Comparison of ENCODE assay signal across 8 mouse cellular contexts in the genomic region with DNA sequence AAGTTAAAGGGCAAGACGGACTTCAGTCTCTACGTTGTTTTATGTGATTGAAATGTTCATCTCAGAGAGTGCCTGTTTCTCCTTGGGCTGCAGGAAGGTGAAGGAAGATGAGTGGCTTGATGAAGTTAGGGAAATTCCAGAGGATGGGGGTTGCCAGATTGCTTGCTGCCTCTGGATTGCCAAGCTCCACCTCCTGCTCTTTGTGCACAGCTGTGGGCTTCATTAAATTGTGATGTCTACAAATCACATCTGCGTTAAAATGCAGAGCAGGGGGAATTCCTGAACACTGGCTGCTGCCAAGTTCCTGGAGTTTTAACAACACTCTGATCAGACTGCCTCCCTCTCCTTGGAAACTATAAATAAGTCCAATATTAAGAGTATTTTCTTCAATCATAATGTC.
DNase-seq lines count a peak whose midpoint lies in the region; ATAC-seq lines count a peak whose summit lies in the region.
"Had no signal": no experiment of that assay in that cellular context is flagged by ENCODE, and none has a peak within 500 bp of the region (broad histone marks: within the 10 kb centered on the region; RNA-seq: fewer than 3 reads in every experiment).

No protein-coding gene starts in this region.

- no peak overlapping the region for H3K4me3 ChIP-seq in midbrain, embryonic 14.5 days (replicated peaks; ENCODE audit: low read depth, low read length)
- no peak overlapping the region for H3K4me3 ChIP-seq in midbrain, embryonic 16.5 days (ENCODE audit: low read depth, low read length)
- no peak overlapping the region for H3K4me3 ChIP-seq in embryonic facial prominence, embryonic 13.5 days
- H3K4me3 ChIP-seq: neural tube, embryonic 12.5 days had no signal

- H3K4me2 ChIP-seq in midbrain, embryonic 14.5 days (ENCODE audit: low read length), result no peak overlapping the region
- no peak overlapping the region for H3K4me2 ChIP-seq in midbrain, embryonic 16.5 days (ENCODE audit: low read length)
- 0 out of 2 replicates have a peak overlapping the region, but pooled peaks have one; percentile 0 for H3K4me2 ChIP-seq in embryonic facial prominence, embryonic 13.5 days
- H3K4me2 ChIP-seq: neural tube, embryonic 12.5 days had no signal

- H3K9me3 ChIP-seq in midbrain, embryonic 14.5 days (ENCODE audit: control insufficient read depth, low read length), result no peaks in the 10 kb centered on the region
- no peaks in the 10 kb centered on the region for H3K9me3 ChIP-seq in midbrain, embryonic 16.5 days (replicated peaks; ENCODE audit: control insufficient read depth, low read length, poor library complexity, severe bottlenecking)
- H3K9me3 ChIP-seq in embryonic facial prominence, embryonic 13.5 days, result no peaks in the 10 kb centered on the region
- H3K9me3 ChIP-seq: neural tube, embryonic 12.5 days had no signal

- no peaks in the 10 kb centered on the region for H3K36me3 ChIP-seq in midbrain, embryonic 14.5 days (ENCODE audit: control insufficient read depth, insufficient read depth, low read length)
- no peaks in the 10 kb centered on the region for H3K36me3 ChIP-seq in midbrain, embryonic 16.5 days (ENCODE audit: control insufficient read depth, insufficient read depth, low read length)
- H3K36me3 ChIP-seq in embryonic facial prominence, embryonic 13.5 days, result no peaks in the 10 kb centered on the region
- H3K36me3 ChIP-seq: neural tube, embryonic 12.5 days had no signal

- H3K4me1 ChIP-seq in midbrain, embryonic 14.5 days (ENCODE audit: control insufficient read depth, insufficient read depth, low read length), result 0 out of 2 replicates have a peak, but pooled peaks cover under 1% of the 10 kb centered on the region
- no peaks in the 10 kb centered on the region for H3K4me1 ChIP-seq in midbrain, embryonic 16.5 days (ENCODE audit: control insufficient read depth, insufficient read depth, low read length)
- H3K4me1 ChIP-seq in embryonic facial prominence, embryonic 13.5 days, result peaks cover 11% of the 10 kb centered on the region
- H3K4me1 ChIP-seq: neural tube, embryonic 12.5 days had no signal

- no peak for ATAC-seq in midbrain, embryonic 14.5 days (ENCODE audit: low FRiP score, low TSS enrichment)
- ATAC-seq in midbrain, embryonic 16.5 days, result no peak
- no peak for ATAC-seq in embryonic facial prominence, embryonic 13.5 days (ENCODE audit: insufficient number of reproducible peaks, insufficient read depth, low FRiP score, low TSS enrichment, low read depth)
- ATAC-seq in granulocyte monocyte progenitor cell, adult 5-6 weeks (replicated peaks; ENCODE audit: poor library complexity, severe bottlenecking), result no peak

- H3K27ac ChIP-seq in midbrain, embryonic 14.5 days (replicated peaks; ENCODE audit: low read depth, low read length), result no peak overlapping the region
- H3K27ac ChIP-seq in midbrain, embryonic 16.5 days (ENCODE audit: low read length), result no peak overlapping the region
- H3K27ac ChIP-seq in embryonic facial prominence, embryonic 13.5 days, result no peak overlapping the region
- H3K27ac ChIP-seq: neural tube, embryonic 12.5 days had no signal

- no peak overlapping the region for H3K9ac ChIP-seq in midbrain, embryonic 14.5 days (replicated peaks; ENCODE audit: low read length)
- no peak overlapping the region for H3K9ac ChIP-seq in midbrain, embryonic 16.5 days (ENCODE audit: low read depth, low read length)
- no peak overlapping the region for H3K9ac ChIP-seq in embryonic facial prominence, embryonic 13.5 days
- H3K9ac ChIP-seq: neural tube, embryonic 12.5 days had no signal

- no peaks in the 10 kb centered on the region for H3K27me3 ChIP-seq in midbrain, embryonic 14.5 days (ENCODE audit: control insufficient read depth, insufficient read depth, low read length)
- H3K27me3 ChIP-seq in midbrain, embryonic 16.5 days (ENCODE audit: control insufficient read depth, insufficient read depth, low read depth, low read length), result no peaks in the 10 kb centered on the region
- H3K27me3 ChIP-seq in embryonic facial prominence, embryonic 13.5 days, result no peaks in the 10 kb centered on the region
- H3K27me3 ChIP-seq: neural tube, embryonic 12.5 days had no signal

- 44% methylated on average over 3 of the region's 3 CpGs for WGBS in midbrain, embryonic 14.5 days
- WGBS in midbrain, embryonic 16.5 days, result 39% methylated on average over 3 of the region's 3 CpGs
- 23% methylated on average over 3 of the region's 3 CpGs for WGBS in embryonic facial prominence, embryonic 13.5 days

- peak; percentile 16 for DNase-seq in midbrain, embryonic 14.5 days
- peak; percentile 47 for DNase-seq in kidney, adult 9 months
- DNase-seq in skeletal muscle tissue, adult 2 months (ENCODE audit: low read depth, low spot score), result peak; percentile 57
- no peak for DNase-seq in thymus, postnatal 10 days (ENCODE audit: low spot score in 2 of 2)

Comparison
In these comparisons a context has a peak if more than half of its experiments do, and no peak if none do; other contexts are left out.
1. DNase-seq: peak in midbrain, embryonic 14.5 days (single experiment), kidney, adult 9 months (single experiment) and skeletal muscle tissue, adult 2 months (single experiment); none in thymus, postnatal 10 days (0 of 2).